Mouse (Mus musculus) urinary bladder, postnatal 4 days (tissue): ENCODE measurements around the gene Imp4.
"Not testable (repeated sequence)": the region's sequence is repeated elsewhere in the genome, so short reads cannot be mapped to it uniquely, and the experiment has no call there.

ENCODE experiments used
- DNase-seq, 2 experiments: peaks; one replicate each; pipeline ENCODE4 v3.0.0; 2021 to 2022; ENCODE audit warnings: low spot score in 2 of 2

The Imp4 gene

GRCm38 (mm10) chr1:34439215-34439960, at the start of gene Imp4, which contains the start of gene Ccdc115:
Gene Imp4, plus strand, starts transcription at chr1:34439851.
Gene Ccdc115, minus strand, starts transcription at chr1:34439672.
- DNase-seq, result peak; percentile 91 to 94

- no peak for DNase-seq
Measured at GRCm38 (mm10) chr1:34396321-34396720, 43.3 kb upstream of the Imp4 start.

GRCm38 (mm10) chr1:34399182-34399953, 40.3 kb upstream of the Imp4 start:
- no peak for DNase-seq

- no peak for DNase-seq
Measured at GRCm38 (mm10) chr1:34428466-34428865, 11.2 kb upstream of the Imp4 start.

- no peak for DNase-seq
Measured at GRCm38 (mm10) chr1:34429281-34429680, 10.4 kb upstream of the Imp4 start.

- no peak for DNase-seq
Measured at GRCm38 (mm10) chr1:34430981-34431380, 8.7 kb upstream of the Imp4 start.

GRCm38 (mm10) chr1:34431431-34431830, 8.2 kb upstream of the Imp4 start:
- DNase-seq, result no peak

- no peak for DNase-seq
Measured at GRCm38 (mm10) chr1:34432411-34432775, 7.3 kb upstream of the Imp4 start.

GRCm38 (mm10) chr1:34432776-34433481, 6.7 kb upstream of the Imp4 start:
- no peak for DNase-seq

GRCm38 (mm10) chr1:34433891-34434521, 5.6 kb upstream of the Imp4 start:
- DNase-seq, result no peak

- peak; percentile 78 to 85 for DNase-seq
Measured at GRCm38 (mm10) chr1:34434660-34435160, 4.9 kb upstream of the Imp4 start.

GRCm38 (mm10) chr1:34435371-34436120, 4.1 kb upstream of the Imp4 start:
- no peak for DNase-seq

- no peak for DNase-seq
Measured at GRCm38 (mm10) chr1:34436374-34436773, 3.3 kb upstream of the Imp4 start.

GRCm38 (mm10) chr1:34437366-34437765, 2.3 kb upstream of the Imp4 start:
- DNase-seq, result not testable (repeated sequence)

- no peak for DNase-seq
Measured at GRCm38 (mm10) chr1:34438381-34439051, 1.1 kb upstream of the Imp4 start.

- no peak for DNase-seq
Measured at GRCm38 (mm10) chr1:34439961-34440630, 445 bp downstream of the Imp4 start.

GRCm38 (mm10) chr1:34443124-34443523, 3.5 kb downstream of the Imp4 start:
- DNase-seq, result no peak

- DNase-seq, result no peak
Measured at GRCm38 (mm10) chr1:34458431-34458830, 18.8 kb downstream of the Imp4 start.

- DNase-seq, result peak; percentile 77 to 87
Measured at GRCm38 (mm10) chr1:34459284-34460060, 19.8 kb downstream of the Imp4 start, which contains the start of gene Ptpn18. Gene Ptpn18, plus strand, starts transcription at chr1:34459762.
